Mouse (Mus musculus) stomach, postnatal 0 days (tissue): ENCODE measurements around the gene Map7.

Experiments used
- CTCF ChIP-seq: IDR thresholded peaks from 2 replicates; pipeline ENCODE4 v1.5.1; 2016; ENCODE audit warnings: antibody characterized with exemption, low read depth, mild to moderate bottlenecking, moderate library complexity
- EP300 ChIP-seq: optimal IDR thresholded peaks from 2 replicates; pipeline ENCODE3; 2016; ENCODE audit warnings: antibody characterized with exemption

DNA sequence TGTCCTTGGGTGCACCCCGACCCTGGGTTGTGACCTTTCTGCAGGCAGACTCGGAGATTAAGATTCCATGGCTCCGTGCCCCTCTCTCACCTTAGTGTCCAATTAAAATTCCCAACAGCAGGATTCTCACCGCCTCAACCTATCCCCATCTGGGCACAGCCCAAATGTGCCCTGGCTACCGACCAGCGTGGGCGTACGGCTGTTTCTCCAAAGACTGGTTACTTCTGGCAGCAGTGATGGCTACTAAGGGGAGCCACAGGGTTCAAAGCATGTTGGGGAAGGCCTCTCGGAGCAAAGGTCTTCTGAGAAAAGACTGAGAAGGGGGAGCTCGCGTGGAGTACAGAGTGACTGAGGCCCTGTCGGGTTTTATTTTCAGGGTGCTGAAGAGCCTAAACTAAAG lies 23.7 kb upstream of the Map7 start:
- TF ChIP-seq CTCF (no peak), EP300 (no peak)
